In the genomic region with DNA sequence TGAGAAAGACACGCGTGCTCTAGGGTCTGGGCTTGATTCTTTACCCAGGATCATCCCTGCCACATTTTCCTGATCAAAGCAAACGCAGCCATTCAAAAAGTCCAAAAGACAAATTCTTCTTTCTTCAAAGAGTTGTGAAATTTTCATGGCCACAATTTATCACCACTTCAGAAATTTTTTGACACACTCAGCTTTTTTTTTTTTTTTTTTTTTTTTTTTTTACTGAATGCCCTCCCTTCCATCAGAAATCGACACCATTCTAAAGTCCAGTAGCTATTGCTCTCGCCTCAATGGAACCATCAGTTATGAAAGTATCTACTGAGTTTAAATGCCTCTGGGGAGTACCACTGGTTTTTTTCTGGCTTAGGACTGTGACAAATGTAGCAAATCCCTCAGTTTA, we compare ENCODE assay signal across 26 mouse cellular contexts. TPM values are rescaled to one million over a fixed set of nuclear protein-coding genes. Genes with fewer than 3 reads are reported as not detected.
DNase-seq lines count a peak whose midpoint lies in the region; ATAC-seq and TF ChIP-seq lines count a peak whose summit lies in the region.
"Had no signal": no experiment of that assay in that cellular context is flagged by ENCODE, and none has a peak within 500 bp of the region (broad histone marks: within the 10 kb centered on the region; RNA-seq: fewer than 3 reads in every experiment).

No protein-coding gene starts in this region.

- H3K9me3 ChIP-seq in liver, embryonic 11.5 days (ENCODE audit: control insufficient read depth, low read length), result no peaks in the 10 kb centered on the region
- H3K9me3 ChIP-seq in CH12.LX (replicated peaks; ENCODE audit: low read length), result no peaks in the 10 kb centered on the region
- H3K9me3 ChIP-seq in intestine, postnatal 0 days (ENCODE audit: control insufficient read depth), result no peaks in the 10 kb centered on the region
- H3K9me3 ChIP-seq: embryonic facial prominence, embryonic 13.5 days; embryonic facial prominence, embryonic 15.5 days; forebrain, embryonic 13.5 days; forebrain, embryonic 15.5 days had no signal

- H3K79me2 ChIP-seq in liver, adult 2 months (ENCODE audit: control insufficient read depth, insufficient read depth, low read length), result peaks cover 7% of the 10 kb centered on the region; the same call in 1 of the 2 replicates
- no peaks in the 10 kb centered on the region for H3K79me2 ChIP-seq in CH12.LX (replicated peaks; ENCODE audit: control insufficient read depth, extremely low read depth, insufficient read depth, poor library complexity, severe bottlenecking)

- H3K27me3 ChIP-seq in liver, adult 2 months (ENCODE audit: control insufficient read depth, insufficient read depth, low read length), result no peaks in the 10 kb centered on the region
- H3K27me3 ChIP-seq in liver, embryonic 11.5 days (replicated peaks; ENCODE audit: control insufficient read depth, insufficient read depth, low read length), result no peaks in the 10 kb centered on the region
- H3K27me3 ChIP-seq in CH12.LX (replicated peaks), result no peaks in the 10 kb centered on the region
- no peaks in the 10 kb centered on the region for H3K27me3 ChIP-seq in intestine, postnatal 0 days (replicated peaks; ENCODE audit: control insufficient read depth, insufficient read depth, low read length)
- H3K27me3 ChIP-seq: embryonic facial prominence, embryonic 13.5 days; embryonic facial prominence, embryonic 15.5 days; forebrain, embryonic 13.5 days; forebrain, embryonic 15.5 days had no signal

- H3K4me3 ChIP-seq in liver, adult 2 months (ENCODE audit: insufficient read depth, low read depth, low read length), result no peak overlapping the region
- no peak overlapping the region for H3K4me3 ChIP-seq in liver, embryonic 11.5 days (ENCODE audit: low read depth, low read length)
- no peak overlapping the region for H3K4me3 ChIP-seq in CH12.LX (replicated peaks in 1 of 3; ENCODE audit: low read depth in 2 of 3, low read length in 2 of 3, poor library complexity in 1 of 3)
- no peak overlapping the region for H3K4me3 ChIP-seq in intestine, postnatal 0 days (ENCODE audit: low read depth, low read length)
- H3K4me3 ChIP-seq: embryonic facial prominence, embryonic 13.5 days; embryonic facial prominence, embryonic 15.5 days; forebrain, embryonic 13.5 days; forebrain, embryonic 15.5 days had no signal

- H3K27ac ChIP-seq in liver, adult 2 months (replicated peaks; ENCODE audit: insufficient read depth, low read depth, low read length), result peak overlapping the region; percentile 76
- H3K27ac ChIP-seq in liver, embryonic 11.5 days (ENCODE audit: low read depth, low read length), result no peak overlapping the region
- H3K27ac ChIP-seq in CH12.LX (ENCODE audit: insufficient read depth, low read depth), result no peak overlapping the region
- H3K27ac ChIP-seq in intestine, postnatal 0 days (ENCODE audit: low read depth, low read length), result peak overlapping the region; percentile 70; the same call in 1 of the 2 replicates
- H3K27ac ChIP-seq: embryonic facial prominence, embryonic 13.5 days; embryonic facial prominence, embryonic 15.5 days; forebrain, embryonic 13.5 days; forebrain, embryonic 15.5 days had no signal

- ATAC-seq in liver, embryonic 11.5 days (replicated peaks; ENCODE audit: low FRiP score), result no peak
- no peak for ATAC-seq in intestine, postnatal 0 days
- ATAC-seq in erythroblast, adult 5-6 weeks (replicated peaks; ENCODE audit: low FRiP score, poor library complexity, severe bottlenecking), result no peak
- ATAC-seq: activated CD4-positive, CD25-positive, alpha-beta regulatory T cell, adult 4 months; CD4-positive, CD25-positive, alpha-beta regulatory T cell, adult 4 months; forebrain, embryonic 13.5 days; forebrain, embryonic 15.5 days; forebrain, postnatal 0 days; Patski had no signal

- dilution Hi-C loops in CH12.LX (cut with MboI; ENCODE audit: extremely low pct_ligation_motif_present, extremely low pct_unique_long_range_greater_than_20kb, low sequenced_read_pairs), result no loop called here

- TF ChIP-seq CTCF in liver, adult 2 months (IDR thresholded peaks at IDR 0.05; ENCODE audit: low read depth, low read length), result no peak
- no peak for TF ChIP-seq CTCF in CH12.LX (conservative IDR thresholded peaks at IDR 0.05 in 1 of 2, IDR thresholded peaks at IDR 0.05 in 1 of 2; ENCODE audit: low read depth in 2 of 2, low read length in 2 of 2)
- TF ChIP-seq CTCF in intestine, postnatal 0 days (IDR thresholded peaks at IDR 0.05; ENCODE audit: low read depth), result no peak

- DNase-seq in liver, adult 2 months (ENCODE audit: extremely low read depth, low read depth, low spot score), result peak; percentile 83
- no peak for DNase-seq in liver, embryonic 11.5 days (ENCODE audit: low spot score)
- DNase-seq in CH12.LX (ENCODE audit: extremely low read depth), result no peak
- no peak for DNase-seq in adrenal gland, postnatal 4 days (ENCODE audit: low spot score in 2 of 2)
- DNase-seq: adrenal gland, adult 8-10 months; adrenal gland, postnatal 14 days; adrenal gland, postnatal 36 days; B cell, adult 2 months; cerebellum, adult 11 months; cerebellum, adult 18-20 months; cerebellum, adult 8-10 months; cerebellum, adult 9-11 months; cerebellum, postnatal 14 days; cerebellum, postnatal 36 days; embryo, embryonic 11 days; forebrain, postnatal 0 days had no signal

- no peak for TF ChIP-seq RAD21 in CH12.LX (IDR thresholded peaks at IDR 0.05; ENCODE audit: low read depth, low read length)

- 13% methylated on average over 5 of the region's 5 CpGs for WGBS in liver, adult 2 months
- WGBS in liver, embryonic 11.5 days, result 55% methylated on average over 5 of the region's 5 CpGs
- WGBS in intestine, postnatal 0 days, result 37% methylated on average over 5 of the region's 5 CpGs

- no peak overlapping the region for H3K4me2 ChIP-seq in liver, embryonic 11.5 days
- no peak overlapping the region for H3K4me2 ChIP-seq in CH12.LX (ENCODE audit: insufficient read depth, low read depth, poor library complexity, severe bottlenecking)
- H3K4me2 ChIP-seq in intestine, postnatal 0 days (replicated peaks; ENCODE audit: low read depth), result no peak overlapping the region
- H3K4me2 ChIP-seq: embryonic facial prominence, embryonic 13.5 days; embryonic facial prominence, embryonic 15.5 days; forebrain, embryonic 13.5 days; forebrain, embryonic 15.5 days had no signal

- no peak overlapping the region for H3K9ac ChIP-seq in liver, adult 2 months (ENCODE audit: low read depth, low read length)
- no peak overlapping the region for H3K9ac ChIP-seq in liver, embryonic 11.5 days (ENCODE audit: low read depth, low read length)
- H3K9ac ChIP-seq in CH12.LX (ENCODE audit: insufficient read depth, low read depth), result no peak overlapping the region
- H3K9ac ChIP-seq in intestine, postnatal 0 days (ENCODE audit: low read depth, low read length), result no peak overlapping the region
- H3K9ac ChIP-seq: embryonic facial prominence, embryonic 13.5 days; embryonic facial prominence, embryonic 15.5 days; forebrain, embryonic 13.5 days; forebrain, embryonic 15.5 days; forebrain, postnatal 0 days had no signal

- in situ Hi-C loops in CH12.LX (cut with MboI; ENCODE audit: low pct_ligation_motif_present, low pct_unique_long_range_greater_than_20kb, low sequenced_read_pairs), result no loop called here

- H3K36me3 ChIP-seq in liver, adult 2 months (ENCODE audit: control insufficient read depth, insufficient read depth, low read length), result peaks cover 16% of the 10 kb centered on the region
- no peaks in the 10 kb centered on the region for H3K36me3 ChIP-seq in liver, embryonic 11.5 days (ENCODE audit: control insufficient read depth, insufficient read depth, low read length)
- no peaks in the 10 kb centered on the region for H3K36me3 ChIP-seq in CH12.LX (replicated peaks in 1 of 2; ENCODE audit: control insufficient read depth in 1 of 2, insufficient read depth in 1 of 2, low read length in 1 of 2)
- no peaks in the 10 kb centered on the region for H3K36me3 ChIP-seq in intestine, postnatal 0 days (ENCODE audit: control insufficient read depth, insufficient read depth)
- H3K36me3 ChIP-seq: embryonic facial prominence, embryonic 13.5 days; embryonic facial prominence, embryonic 15.5 days; forebrain, embryonic 15.5 days had no signal

- no peak for TF ChIP-seq EP300 in CH12.LX (IDR thresholded peaks at IDR 0.05; ENCODE audit: low read length)

- TF ChIP-seq POLR2A in liver, adult 2 months (IDR thresholded peaks at IDR 0.05; ENCODE audit: extremely low read depth, insufficient read depth, low read length), result no peak
- no peak for TF ChIP-seq POLR2A in CH12.LX (IDR thresholded peaks at IDR 0.05; ENCODE audit: low read depth, low read length)

- H3K4me1 ChIP-seq in liver, adult 2 months (ENCODE audit: control insufficient read depth, insufficient read depth, low read length), result peaks cover 17% of the 10 kb centered on the region
- no peaks in the 10 kb centered on the region for H3K4me1 ChIP-seq in liver, embryonic 11.5 days (replicated peaks; ENCODE audit: control insufficient read depth, insufficient read depth, low read length)
- H3K4me1 ChIP-seq in CH12.LX (ENCODE audit: control insufficient read depth in 1 of 2, insufficient read depth in 2 of 2), result no peaks in the 10 kb centered on the region; a peak in 1 of 4 replicates
- no peaks in the 10 kb centered on the region for H3K4me1 ChIP-seq in intestine, postnatal 0 days (replicated peaks; ENCODE audit: control insufficient read depth, insufficient read depth, low read length)
- H3K4me1 ChIP-seq: embryonic facial prominence, embryonic 13.5 days; embryonic facial prominence, embryonic 15.5 days; forebrain, embryonic 13.5 days; forebrain, embryonic 15.5 days had no signal

RNA-seq across cellular contexts. Expression of gene Abcc2, which starts 1.6 kb away (rescaled TPM):
- 488 and 590 TPM in 2 replicates for total RNA-seq in liver, adult 2 months (2014; rRNA removed)
- polyA plus RNA-seq in liver, adult 2 months (2012; rRNA removed), result 230 and 298 TPM in 2 replicates
- 4.5 and 5.1 TPM in 2 replicates for polyA plus RNA-seq in liver, embryonic 11.5 days (2014; fragmentation: Nextera tagmentation; extraction: Ambion mirVana)
- 0.08 TPM in 2 replicates for total RNA-seq in CH12.LX (2012; rRNA removed)
- 0.09 and 0.18 TPM in 2 replicates for total RNA-seq in CH12.LX (2014; rRNA removed)
- polyA plus RNA-seq in CH12.LX (2012; ENCODE audit: insufficient read length, low read depth), result 0.39 and 0.41 TPM in 2 replicates
- 90.5 and 129 TPM in 2 replicates for polyA plus RNA-seq in intestine, postnatal 0 days (2015; fragmentation: Nextera tagmentation; extraction: Ambion mirVana)
- 1 to 10 TPM; 2.6 to 9.8 TPM for total RNA-seq in adrenal gland, postnatal 4 days (2021)
- 0.38 TPM in 1 of 2 replicates, not detected in the other for total RNA-seq in erythroblast, adult 5-6 weeks (2015; ENCODE audit: low replicate concordance)
- total RNA-seq in erythroblast, adult 5-6 weeks (2017; ENCODE audit: low replicate concordance), result 1.4 and 3.8 TPM in 2 replicates
- total RNA-seq: forebrain, postnatal 0 days had no signal
- polyA plus RNA-seq: activated CD4-positive, CD25-positive, alpha-beta regulatory T cell, adult 4 months; CD4-positive, CD25-positive, alpha-beta regulatory T cell, adult 4 months; forebrain, embryonic 11.5 days; forebrain, embryonic 13.5 days; forebrain, embryonic 15.5 days; Patski had no signal

RNA-seq across cellular contexts. Expression of gene Cox15, which starts 27.6 kb away (rescaled TPM):
- 9.2 and 10.2 TPM in 2 replicates for total RNA-seq in liver, adult 2 months (2014; rRNA removed)
- polyA plus RNA-seq in liver, adult 2 months (2012; rRNA removed), result 10.6 and 10.9 TPM in 2 replicates
- 12.3 and 14.0 TPM in 2 replicates for polyA plus RNA-seq in liver, embryonic 11.5 days (2014; fragmentation: Nextera tagmentation; extraction: Ambion mirVana)
- total RNA-seq in CH12.LX (2012; rRNA removed), result 17.4 and 19.3 TPM in 2 replicates
- 18.1 and 20.2 TPM in 2 replicates for total RNA-seq in CH12.LX (2014; rRNA removed)
- 24.6 and 26.9 TPM in 2 replicates for polyA plus RNA-seq in CH12.LX (2012; ENCODE audit: insufficient read length, low read depth)
- 15.3 and 16.8 TPM in 2 replicates for polyA plus RNA-seq in intestine, postnatal 0 days (2015; fragmentation: Nextera tagmentation; extraction: Ambion mirVana)
- total RNA-seq in adrenal gland, postnatal 4 days (2021), result 10 to 100 TPM; 41.0 to 45.9 TPM
- total RNA-seq in erythroblast, adult 5-6 weeks (2015; ENCODE audit: low replicate concordance), result 1.9 and 6.1 TPM in 2 replicates
- 4.0 and 5.2 TPM in 2 replicates for total RNA-seq in erythroblast, adult 5-6 weeks (2017; ENCODE audit: low replicate concordance)

RNA-seq across cellular contexts. Expression of gene Cutc, which starts 27.6 kb away (rescaled TPM):
- total RNA-seq in liver, adult 2 months (2014; rRNA removed), result 17.0 and 17.8 TPM in 2 replicates
- polyA plus RNA-seq in liver, adult 2 months (2012; rRNA removed), result 7.5 and 7.9 TPM in 2 replicates
- polyA plus RNA-seq in liver, embryonic 11.5 days (2014; fragmentation: Nextera tagmentation; extraction: Ambion mirVana), result 19.4 and 22.3 TPM in 2 replicates
- total RNA-seq in CH12.LX (2012; rRNA removed) (10.0 and 10.1 TPM in 2 replicates), CH12.LX (2014; rRNA removed) (18.2 and 18.5 TPM in 2 replicates)
- polyA plus RNA-seq in CH12.LX (2012; ENCODE audit: insufficient read length, low read depth), result 22.7 and 29.4 TPM in 2 replicates
- 21.2 and 23.2 TPM in 2 replicates for polyA plus RNA-seq in intestine, postnatal 0 days (2015; fragmentation: Nextera tagmentation; extraction: Ambion mirVana)
- 10 to 100 TPM; 14.1 to 15.3 TPM for total RNA-seq in adrenal gland, postnatal 4 days (2021)
- total RNA-seq in erythroblast, adult 5-6 weeks (2015; ENCODE audit: low replicate concordance), result 11.1 and 23.2 TPM in 2 replicates
- total RNA-seq in erythroblast, adult 5-6 weeks (2017; ENCODE audit: low replicate concordance), result 2.8 and 6.1 TPM in 2 replicates

Comparison
In these comparisons a context has a peak if more than half of its experiments do, and no peak if none do; other contexts are left out.
1. H3K27ac ChIP-seq: peak in liver, adult 2 months (single experiment) and intestine, postnatal 0 days (single experiment); none in liver, embryonic 11.5 days (single experiment) and CH12.LX (single experiment).
2. RNA of gene Abcc2, which starts 1.6 kb away (total RNA-seq): 488 to 590 TPM in liver, adult 2 months; 2.6 to 9.8 TPM in adrenal gland, postnatal 4 days, 0.38 to 3.8 TPM in erythroblast, adult 5-6 weeks and 0.08 to 0.18 TPM in CH12.LX; every median in the first group is over 10 times any median in the second.